Mouse (Mus musculus) brain, embryonic 14.5 days (tissue): Measurements from ENCODE around the gene Faim2. TPM values are rescaled to one million over a fixed set of nuclear protein-coding genes. Genes with fewer than 3 reads are reported as not detected.

ENCODE experiments used
- DNase-seq: peaks from one replicate; pipeline ENCODE4 v3.0.0-alpha.2; 2011; ENCODE audit warnings: low read depth
- CTCF ChIP-seq: fragments of 200-500 bp; IDR thresholded peaks from 2 replicates; pipeline ENCODE4 v1.5.1; 2012; ENCODE audit warnings: inconsistent platforms, mild to moderate bottlenecking, moderate library complexity, borderline replicate concordance; ENCODE audit not compliant: insufficient read depth, insufficient read length; ENCODE audit errors: extremely low read depth
- POLR2A ChIP-seq: fragments of 200-500 bp; IDR thresholded peaks from 2 replicates; pipeline ENCODE4 v1.6.1; 2012; ENCODE audit warnings: mild to moderate bottlenecking, inconsistent platforms, borderline replicate concordance; ENCODE audit not compliant: poor library complexity, insufficient read depth, insufficient read length, severe bottlenecking; ENCODE audit errors: extremely low read depth
- polyA plus RNA-seq: library from polyadenylated mRNA; depleted of rRNA; stranded (reverse); fragments of >200 nt; gene quantifications from 2 replicates; pipeline ENCODE4 v1.2.3, GENCODE M21; 2012

Faim2 gene
- polyA plus RNA-seq, 1 experiment = 15.7 TPM

GRCm38 (mm10) chr15:99501292-99502260 lies 26.4 kb downstream of the Faim2 start:
- TF ChIP-seq POLR2A (no peak), CTCF (no peak)
- peak; percentile 77 for DNase-seq

DNA sequence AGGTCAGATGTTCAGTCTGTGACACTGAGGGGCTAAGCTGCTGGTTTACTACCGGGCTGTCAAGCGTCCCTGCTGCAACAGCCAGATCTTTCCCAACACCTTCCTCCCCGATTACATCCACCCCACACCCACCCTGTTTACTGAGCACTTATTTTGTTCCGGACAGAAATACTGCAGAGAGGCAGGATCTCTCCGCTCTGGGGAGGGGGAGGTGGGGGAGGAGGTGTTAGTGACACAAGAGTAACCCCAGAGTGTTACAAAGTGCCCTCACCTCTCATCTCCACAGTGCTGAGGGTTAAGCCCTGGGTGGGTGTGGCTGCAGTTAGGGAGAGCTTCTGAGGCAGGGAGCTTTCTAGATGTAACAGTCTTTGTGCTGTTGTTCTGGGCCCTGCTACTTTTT lies 27.6 kb downstream of the Faim2 start:
- TF ChIP-seq POLR2A (no peak), CTCF (no peak)
- DNase-seq = no peak

DNA sequence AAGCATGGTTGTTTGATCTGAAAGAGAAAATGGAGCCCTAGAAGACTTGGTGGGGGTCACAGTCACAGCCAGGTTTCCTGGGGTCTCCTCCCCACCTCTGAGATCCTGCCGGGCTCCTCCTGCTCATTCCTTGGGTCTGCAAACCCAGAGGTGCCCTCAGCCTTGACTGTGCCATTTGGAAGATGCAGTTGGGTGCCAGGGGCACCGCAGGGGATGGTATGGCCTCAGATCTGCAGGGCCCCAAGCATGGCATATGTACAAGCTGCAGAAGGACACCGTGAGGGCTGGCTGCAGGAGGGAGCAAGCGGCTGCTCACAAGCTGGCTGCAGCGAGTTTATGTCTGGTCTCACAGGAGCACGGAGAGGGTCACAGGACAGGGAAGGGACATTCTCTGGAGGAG lies 28.2 kb downstream of the Faim2 start:
- TF ChIP-seq CTCF (no peak), POLR2A (no peak)
- DNase-seq = no peak

- no peak for DNase-seq
- TF ChIP-seq CTCF = no peak
- no peak for TF ChIP-seq POLR2A
Observed at GRCm38 (mm10) chr15:99498781-99499180, 29.2 kb downstream of the Faim2 start.

DNA sequence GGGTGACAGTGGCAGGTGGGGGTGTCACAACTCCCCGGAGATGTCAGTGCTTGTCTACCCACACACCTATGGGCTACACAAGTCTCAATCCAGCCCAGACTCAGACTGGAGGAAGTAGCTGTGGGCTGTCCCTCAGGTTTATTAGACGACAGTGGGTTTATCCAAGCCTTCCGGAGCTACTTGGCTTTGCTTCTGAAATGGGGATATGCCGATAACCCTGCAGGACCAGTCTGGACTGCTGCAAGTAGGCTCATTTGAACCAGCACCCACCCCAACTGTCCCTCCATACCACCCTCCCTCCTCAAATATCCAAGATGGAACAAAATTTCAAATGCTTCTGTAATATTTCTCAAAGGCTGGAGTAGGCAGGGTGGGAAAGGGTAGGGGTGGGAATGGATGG lies 29.6 kb downstream of the Faim2 start:
- TF ChIP-seq POLR2A (no peak), CTCF (no peak)
- no peak for DNase-seq

- peak; percentile 68 for DNase-seq
- TF ChIP-seq CTCF = no peak
- no peak for TF ChIP-seq POLR2A
Observed at GRCm38 (mm10) chr15:99497527-99498242, 30.3 kb downstream of the Faim2 start.

- peak; percentile 91 for DNase-seq
Observed at GRCm38 (mm10) chr15:99497061-99497460, 30.9 kb downstream of the Faim2 start.

DNA sequence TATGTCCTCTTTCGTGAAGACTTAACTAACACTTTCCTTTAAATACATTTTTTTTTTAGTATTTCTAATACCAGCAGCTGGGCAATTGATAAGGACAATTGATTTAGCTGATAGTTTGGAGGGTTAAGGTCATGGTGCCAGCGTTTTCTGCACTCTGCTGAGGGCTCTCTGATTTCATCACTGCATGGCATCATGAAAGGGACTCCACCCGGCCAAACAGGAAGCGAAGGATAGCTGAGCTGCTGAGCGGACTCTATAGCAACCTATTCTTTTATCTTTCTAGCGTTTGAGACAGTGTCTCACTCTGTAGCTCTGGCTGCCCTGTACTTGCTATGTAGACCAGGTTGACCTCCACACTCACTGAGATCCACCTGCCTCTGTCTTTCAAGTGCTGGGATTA lies 43.2 kb downstream of the Faim2 start:
- TF ChIP-seq CTCF = no peak
- no peak for TF ChIP-seq POLR2A
- no peak for DNase-seq

More at GRCm38 (mm10) chr15:99497061-99497460, 30.9 kb downstream of the Faim2 start:
- TF ChIP-seq CTCF (peak; percentile 82), POLR2A (no peak)

DNA sequence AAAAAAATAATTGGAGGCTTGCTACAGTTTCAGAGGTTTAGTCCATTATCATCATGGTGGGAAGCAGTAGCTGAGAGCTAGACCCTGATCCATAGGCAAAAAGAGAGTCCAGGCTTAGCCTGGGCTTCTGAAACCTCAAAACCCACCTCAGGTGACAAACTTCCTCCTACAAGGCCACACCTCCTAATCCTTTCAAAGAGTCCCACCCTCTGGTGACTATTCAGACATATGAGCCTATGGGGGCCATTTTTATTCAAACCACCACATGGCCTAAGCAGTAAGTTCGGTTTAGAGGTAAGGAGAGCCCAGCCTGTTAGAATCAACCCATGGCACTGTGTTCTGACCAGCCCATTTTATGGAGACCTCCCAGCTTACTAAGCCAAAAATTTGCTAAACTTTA lies 52.2 kb downstream of the Faim2 start:
- TF ChIP-seq POLR2A (no peak), CTCF (no peak)
- DNase-seq = no peak

- TF ChIP-seq POLR2A = peak; percentile 49; the same call in 1 of the 2 replicates
- TF ChIP-seq CTCF = peak; percentile 27; the same call in 1 of the 2 replicates
- peak; percentile 95 for DNase-seq
Observed at GRCm38 (mm10) chr15:99474576-99474926, 53.4 kb downstream of the Faim2 start, which contains the start of gene Bcdin3d. Gene Bcdin3d, minus strand, starts transcription at chr15:99474730.

GRCm38 (mm10) chr15:99473801-99474575 lies 54.0 kb downstream of the Faim2 start:
- 0 out of 2 replicates have a peak, but pooled peaks have one; percentile 23 for TF ChIP-seq POLR2A
- no peak for TF ChIP-seq CTCF
- DNase-seq = peak; percentile 81

DNA sequence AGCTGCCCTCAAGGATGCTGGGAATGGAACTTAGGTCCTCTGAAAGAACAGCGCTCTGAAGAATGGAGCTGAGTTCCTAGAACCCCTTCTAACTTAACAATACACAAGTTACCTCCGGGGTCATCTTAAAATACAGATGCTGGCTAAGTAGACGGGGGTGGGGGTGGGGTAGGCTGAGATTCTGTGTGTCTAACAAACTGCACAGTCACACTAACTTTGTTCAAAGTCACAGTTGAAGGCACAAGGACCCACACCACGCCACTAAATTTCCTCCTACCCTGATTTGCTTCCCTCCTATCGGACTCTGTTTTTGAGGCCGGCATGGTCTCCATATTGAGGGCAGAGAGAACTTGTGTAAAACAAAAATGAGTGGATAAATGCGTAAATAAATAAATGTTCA lies 55.0 kb downstream of the Faim2 start:
- TF ChIP-seq CTCF (no peak), POLR2A (no peak)

DNA sequence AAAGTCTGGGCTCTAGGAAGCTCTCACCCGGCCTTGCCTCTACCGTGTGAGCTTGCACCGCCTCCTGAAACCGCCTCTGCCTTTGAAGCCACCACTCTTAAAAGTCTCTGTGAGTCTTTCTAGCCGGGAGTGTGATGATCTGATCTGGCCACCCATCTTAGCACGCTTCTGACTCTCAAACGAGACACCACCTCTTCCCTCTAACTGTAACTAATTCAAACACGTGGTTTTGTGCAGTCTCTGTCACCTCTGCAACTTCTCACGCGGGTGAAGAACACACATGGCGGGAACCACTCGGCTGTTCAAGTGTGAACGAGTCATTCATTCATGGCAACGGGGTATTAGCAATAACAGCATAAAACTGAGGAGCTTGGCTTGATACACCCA lies 56.3 kb downstream of the Faim2 start:
- DNase-seq = no peak
- TF ChIP-seq CTCF = no peak
- no peak for TF ChIP-seq POLR2A

More for the DNA sequence above, 55.0 kb downstream of the Faim2 start:
- DNase-seq = no peak

- DNase-seq = peak; percentile 56
Observed at GRCm38 (mm10) chr15:99470971-99471676, 56.8 kb downstream of the Faim2 start.

More at GRCm38 (mm10) chr15:99470971-99471676, 56.8 kb downstream of the Faim2 start:
- TF ChIP-seq POLR2A (no peak), CTCF (peak; percentile 65; the same call in 1 of the 2 replicates)
